Comparison of ENCODE assay signal across 10 mouse cellular contexts in the genomic region with DNA sequence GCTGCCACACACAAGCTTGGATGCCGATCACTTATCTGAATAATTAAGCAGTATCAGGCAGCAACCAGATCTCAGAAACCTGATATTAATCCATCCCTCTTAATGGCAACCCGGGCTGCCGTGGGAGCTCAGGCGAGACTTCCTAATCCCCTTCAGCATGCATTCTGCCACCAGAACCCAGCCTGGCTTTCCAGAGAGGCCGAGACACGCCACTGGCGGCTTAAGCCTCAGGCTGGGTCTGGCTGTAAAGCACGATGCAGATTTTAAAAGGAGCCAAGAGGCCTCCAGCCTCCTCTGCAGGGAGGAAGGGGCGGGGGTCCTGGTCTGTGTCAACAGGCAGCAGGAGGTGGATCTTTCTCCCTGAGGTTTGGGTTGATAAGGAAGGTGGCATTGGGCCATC.
A peak's percentile ranks its signal among the peaks of the same experiment; 100 is the strongest.
DNase-seq lines count a peak whose midpoint lies in the region; ATAC-seq and TF ChIP-seq lines count a peak whose summit lies in the region.
"Had no signal": no experiment of that assay in that cellular context is flagged by ENCODE, and none has a peak within 500 bp of the region (broad histone marks: within the 10 kb centered on the region; RNA-seq: fewer than 3 reads in every experiment).

No protein-coding gene starts in this region.

- 6% methylated on average over 9 of the region's 9 CpGs for WGBS in forebrain, embryonic 12.5 days
- 11% methylated on average over 9 of the region's 9 CpGs for WGBS in forebrain, embryonic 15.5 days
- 21% methylated on average over 9 of the region's 9 CpGs for WGBS in kidney, postnatal 0 days
- WGBS in limb, embryonic 11.5 days = 9% methylated on average over 9 of the region's 9 CpGs

- H3K36me3 ChIP-seq in forebrain, embryonic 12.5 days (replicated peaks) = no peaks in the 10 kb centered on the region
- no peaks in the 10 kb centered on the region for H3K36me3 ChIP-seq in forebrain, embryonic 15.5 days
- H3K36me3 ChIP-seq in kidney, postnatal 0 days (ENCODE audit: insufficient read depth, low read length) = no peaks in the 10 kb centered on the region
- H3K36me3 ChIP-seq in limb, embryonic 11.5 days (ENCODE audit: control insufficient read depth, insufficient read depth, low read length) = no peaks in the 10 kb centered on the region

- TF ChIP-seq CTCF in kidney, postnatal 0 days (IDR thresholded peaks at IDR 0.05; ENCODE audit: low read depth) = no peak

- no peak overlapping the region for H3K9ac ChIP-seq in forebrain, embryonic 12.5 days
- H3K9ac ChIP-seq in forebrain, embryonic 15.5 days (replicated peaks) = no peak overlapping the region
- no peak overlapping the region for H3K9ac ChIP-seq in kidney, postnatal 0 days (ENCODE audit: low read depth, low read length)
- no peak overlapping the region for H3K9ac ChIP-seq in limb, embryonic 11.5 days (ENCODE audit: low read length)

- peaks cover 23% of the 10 kb centered on the region for H3K4me1 ChIP-seq in forebrain, embryonic 12.5 days
- H3K4me1 ChIP-seq in forebrain, embryonic 15.5 days = peaks cover 4% of the 10 kb centered on the region; the same call in 1 of the 2 replicates
- H3K4me1 ChIP-seq in kidney, postnatal 0 days (replicated peaks; ENCODE audit: insufficient read depth, low read length) = no peaks in the 10 kb centered on the region
- peaks cover 12% of the 10 kb centered on the region for H3K4me1 ChIP-seq in limb, embryonic 11.5 days (ENCODE audit: control insufficient read depth, insufficient read depth, low read length)

- ATAC-seq in forebrain, embryonic 12.5 days (ENCODE audit: low FRiP score) = 0 out of 2 replicates have a peak, but pooled peaks have one; percentile 37
- ATAC-seq in forebrain, embryonic 15.5 days (replicated peaks) = no peak
- no peak for ATAC-seq in kidney, postnatal 0 days (replicated peaks; ENCODE audit: low FRiP score, low read depth)
- 0 out of 2 replicates have a peak, but pooled peaks have one; percentile 55 for ATAC-seq in limb, embryonic 11.5 days (ENCODE audit: insufficient number of reproducible peaks, low FRiP score, low TSS enrichment, low read depth)

- intact Hi-C loops in gastrocnemius, postnatal 36 days (cut with DNase I) = no loop called here

- no peak overlapping the region for H3K4me2 ChIP-seq in forebrain, embryonic 12.5 days
- no peak overlapping the region for H3K4me2 ChIP-seq in forebrain, embryonic 15.5 days (replicated peaks)
- no peak overlapping the region for H3K4me2 ChIP-seq in kidney, postnatal 0 days (ENCODE audit: low read length)
- H3K4me2 ChIP-seq in limb, embryonic 11.5 days (ENCODE audit: low read depth, severe bottlenecking) = no peak overlapping the region

- no peaks in the 10 kb centered on the region for H3K9me3 ChIP-seq in forebrain, embryonic 12.5 days
- H3K9me3 ChIP-seq in forebrain, embryonic 15.5 days = no peaks in the 10 kb centered on the region
- H3K9me3 ChIP-seq in kidney, postnatal 0 days (replicated peaks; ENCODE audit: low read length) = no peaks in the 10 kb centered on the region
- no peaks in the 10 kb centered on the region for H3K9me3 ChIP-seq in limb, embryonic 11.5 days (ENCODE audit: control insufficient read depth, low read length)

- H3K4me3 ChIP-seq in forebrain, embryonic 12.5 days (replicated peaks) = no peak overlapping the region
- H3K4me3 ChIP-seq in forebrain, embryonic 15.5 days = no peak overlapping the region
- no peak overlapping the region for H3K4me3 ChIP-seq in kidney, postnatal 0 days (replicated peaks; ENCODE audit: low read depth, low read length)
- H3K4me3 ChIP-seq in limb, embryonic 11.5 days (ENCODE audit: low read depth, low read length) = no peak overlapping the region
- H3K4me3 ChIP-seq: layer of hippocampus, adult 2 months had no signal

- DNase-seq in kidney, postnatal 0 days (ENCODE audit: low spot score) = peak; percentile 15
- DNase-seq in kidney, adult 11 months = no peak
- peak; percentile 54 for DNase-seq in limb, embryonic 11.5 days (ENCODE audit: low spot score)
- peak; percentile 80 for DNase-seq in retina, postnatal 1 day
- DNase-seq in gastrocnemius, postnatal 36 days = no peak
- DNase-seq in spleen, postnatal 36 days (ENCODE audit: low spot score in 2 of 2) = no peak
- DNase-seq: lung, adult 18-20 months had no signal

- peaks cover 6% of the 10 kb centered on the region; the same call in 1 of the 2 replicates for H3K27me3 ChIP-seq in forebrain, embryonic 12.5 days
- H3K27me3 ChIP-seq in forebrain, embryonic 15.5 days = no peaks in the 10 kb centered on the region
- no peaks in the 10 kb centered on the region for H3K27me3 ChIP-seq in kidney, postnatal 0 days (ENCODE audit: insufficient read depth, low read length)
- no peaks in the 10 kb centered on the region for H3K27me3 ChIP-seq in limb, embryonic 11.5 days (ENCODE audit: control insufficient read depth, insufficient read depth, low read length)

- no peak overlapping the region for H3K27ac ChIP-seq in forebrain, embryonic 12.5 days
- H3K27ac ChIP-seq in forebrain, embryonic 15.5 days (replicated peaks) = no peak overlapping the region
- no peak overlapping the region for H3K27ac ChIP-seq in kidney, postnatal 0 days
- H3K27ac ChIP-seq in limb, embryonic 11.5 days (replicated peaks; ENCODE audit: low read depth, low read length) = peak overlapping the region; percentile 2; the same call in 1 of the 2 replicates
- H3K27ac ChIP-seq: layer of hippocampus, adult 2 months had no signal

Comparison
In these comparisons a context has a peak if more than half of its experiments do, and no peak if none do; other contexts are left out.
1. ATAC-seq: peak in forebrain, embryonic 12.5 days (single experiment) and limb, embryonic 11.5 days (single experiment); none in forebrain, embryonic 15.5 days (single experiment) and kidney, postnatal 0 days (single experiment).
2. DNase-seq: peak in kidney, postnatal 0 days (single experiment), limb, embryonic 11.5 days (single experiment) and retina, postnatal 1 day (single experiment); none in kidney, adult 11 months (single experiment), gastrocnemius, postnatal 36 days (0 of 2) and spleen, postnatal 36 days (0 of 2).